Mouse (Mus musculus) liver, embryonic 14.5 days (tissue): ENCODE data around the gene Prim2.

Experiments used
- CTCF ChIP-seq: IDR thresholded peaks from 2 replicates; pipeline ENCODE4 v1.5.1; 2016; ENCODE audit warnings: antibody characterized with exemption, low read depth, control low read depth
- EP300 ChIP-seq: IDR thresholded peaks from 2 replicates; pipeline ENCODE4 v1.6.1; 2016; ENCODE audit warnings: antibody characterized with exemption, low read depth

- TF ChIP-seq CTCF (no peak), EP300 (no peak)
Observed at GRCm38 (mm10) chr1:33599698-33600097, 69.9 kb downstream of the Prim2 start.
